38 mouse cellular contexts compared by ENCODE assay signal in the genomic region with DNA sequence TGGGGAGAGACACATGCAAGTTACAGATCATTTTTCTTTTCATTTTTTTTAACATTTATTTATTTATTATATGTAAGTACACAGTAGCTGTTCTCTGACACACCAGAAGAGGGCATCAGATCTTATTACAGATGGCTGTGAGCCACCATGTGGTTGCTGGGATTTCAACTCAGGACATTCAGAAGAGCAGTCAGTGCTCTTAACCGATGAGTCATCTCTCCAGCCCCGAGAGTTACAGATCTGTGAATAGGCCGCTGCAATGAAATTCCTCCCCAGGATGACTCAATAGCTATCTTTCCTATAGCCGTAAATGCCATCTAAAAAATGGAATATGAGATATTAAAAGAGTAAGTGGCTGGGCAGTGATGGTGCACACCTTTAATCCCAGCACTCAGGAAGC. TPM values are rescaled to one million over a fixed set of nuclear protein-coding genes. Genes with fewer than 3 reads are reported as not detected.
DNase-seq lines count a peak whose midpoint lies in the region; TF ChIP-seq lines count a peak whose summit lies in the region.
"Had no signal": no experiment of that assay in that cellular context is flagged by ENCODE, and none has a peak within 500 bp of the region (broad histone marks: within the 10 kb centered on the region; RNA-seq: fewer than 3 reads in every experiment).

No protein-coding gene starts in this region.

- no peaks in the 10 kb centered on the region for H3K4me1 ChIP-seq in lung, adult 2 months (ENCODE audit: control insufficient read depth, insufficient read depth, low read length)
- H3K4me1 ChIP-seq: heart, embryonic 10.5 days; hindbrain, embryonic 12.5 days; intestine, embryonic 15.5 days; limb, embryonic 13.5 days; megakaryocyte, embryonic 14.5 days; midbrain, embryonic 12.5 days; neural tube, embryonic 13.5 days; stomach, embryonic 15.5 days had no signal

- 80% methylated on average over 4 of the region's 4 CpGs for WGBS in lung, adult 2 months

- TF ChIP-seq POLR2A in lung, adult 2 months (IDR thresholded peaks at IDR 0.05; ENCODE audit: borderline replicate concordance, extremely low read depth, low read depth, low read length) = no peak

- no peak overlapping the region for H3K4me3 ChIP-seq in lung, adult 2 months (replicated peaks; ENCODE audit: extremely low read depth, low read depth, low read length)
- H3K4me3 ChIP-seq: erythroblast, embryonic 14.5 days; heart, embryonic 10.5 days; hindbrain, embryonic 12.5 days; intestine, embryonic 15.5 days; limb, embryonic 13.5 days; megakaryocyte, embryonic 14.5 days; midbrain, embryonic 12.5 days; neural tube, embryonic 13.5 days; stomach, embryonic 15.5 days had no signal

- no peak for TF ChIP-seq CTCF in lung, adult 2 months (IDR thresholded peaks at IDR 0.05; ENCODE audit: insufficient read depth, low read length)

- peak; percentile 57 for DNase-seq in adrenal gland, adult 2 months
- no peak for DNase-seq in adrenal gland, postnatal 10 days
- peak; percentile 1 for DNase-seq in right cerebral cortex, adult 18-20 months
- no peak for DNase-seq in right cerebral cortex, postnatal 14 days
- DNase-seq in brain, adult 2 months (ENCODE audit: low read depth, low spot score) = peak; percentile 61
- DNase-seq in gastrocnemius, postnatal 10 days = no peak
- DNase-seq in lung, adult 2 months = no peak
- DNase-seq: adrenal gland, adult 8-10 months; B cell, adult 2 months; cerebellum, adult 2 months; cerebellum, postnatal 14 days; forebrain, postnatal 0 days; gastrocnemius, postnatal 25 days; heart, adult 11 months; heart, postnatal 36 days; kidney, adult 9 months; kidney, postnatal 10 days; lung, postnatal 36 days; thymus, postnatal 25 days had no signal

RNA-seq across cellular contexts. Expression of a gene that starts 35.7 kb away (rescaled TPM):
- total RNA-seq in adrenal gland, adult 2 months (2021) = 1,000 to 10,000 TPM in 1 of 2 experiments, 100 to 1,000 TPM in 1; 132 to 3,255 TPM
- polyA plus RNA-seq in adrenal gland, adult 2 months (2012; rRNA removed) = 34.4 and 640 TPM in 2 replicates
- total RNA-seq in adrenal gland, postnatal 10 days (2021) = 10 to 100 TPM; 23.5 to 35.6 TPM
- not detected for total RNA-seq in gastrocnemius, postnatal 10 days (2021)
- not detected in 2 replicates for polyA plus RNA-seq in lung, adult 2 months (2012; rRNA removed)
- total RNA-seq: CH12.LX; gastrocnemius, postnatal 25 days; heart, postnatal 36 days; midbrain, postnatal 0 days had no signal
- polyA plus RNA-seq: cerebellum, adult 2 months; embryonic facial prominence, embryonic 14.5 days; erythroblast, embryonic 14.5 days; forebrain, embryonic 11.5 days; forebrain, postnatal 0 days; heart, embryonic 10.5 days; heart, embryonic 16.5 days; hindbrain, embryonic 12.5 days; hindbrain, postnatal 0 days; large intestine, adult 2 months; liver, embryonic 11.5 days; lung, embryonic 16.5 days; midbrain, embryonic 12.5 days; midbrain, postnatal 0 days; small intestine, adult 2 months; stomach, embryonic 15.5 days had no signal

Comparison
In these comparisons a context has a peak if more than half of its experiments do, and no peak if none do; other contexts are left out.
1. DNase-seq: peak in adrenal gland, adult 2 months (single experiment), right cerebral cortex, adult 18-20 months (single experiment) and brain, adult 2 months (single experiment); none in adrenal gland, postnatal 10 days (single experiment), right cerebral cortex, postnatal 14 days (single experiment), gastrocnemius, postnatal 10 days (single experiment) and lung, adult 2 months (single experiment).
2. RNA of a gene that starts 35.7 kb away (total RNA-seq): 132 to 3,255 TPM in adrenal gland, adult 2 months and 23.5 to 35.6 TPM in adrenal gland, postnatal 10 days; not detected in gastrocnemius, postnatal 10 days; every median in the first group is over 10 times any median in the second.